Mouse (Mus musculus): ENCODE data around the gene Gm4353. TPM values are rescaled to one million over a fixed set of nuclear protein-coding genes. Genes with fewer than 3 reads are reported as not detected.

Gm4353 gene
- polyA plus RNA-seq, 1 experiment from 2014 or later = 1.7 TPM

DNA sequence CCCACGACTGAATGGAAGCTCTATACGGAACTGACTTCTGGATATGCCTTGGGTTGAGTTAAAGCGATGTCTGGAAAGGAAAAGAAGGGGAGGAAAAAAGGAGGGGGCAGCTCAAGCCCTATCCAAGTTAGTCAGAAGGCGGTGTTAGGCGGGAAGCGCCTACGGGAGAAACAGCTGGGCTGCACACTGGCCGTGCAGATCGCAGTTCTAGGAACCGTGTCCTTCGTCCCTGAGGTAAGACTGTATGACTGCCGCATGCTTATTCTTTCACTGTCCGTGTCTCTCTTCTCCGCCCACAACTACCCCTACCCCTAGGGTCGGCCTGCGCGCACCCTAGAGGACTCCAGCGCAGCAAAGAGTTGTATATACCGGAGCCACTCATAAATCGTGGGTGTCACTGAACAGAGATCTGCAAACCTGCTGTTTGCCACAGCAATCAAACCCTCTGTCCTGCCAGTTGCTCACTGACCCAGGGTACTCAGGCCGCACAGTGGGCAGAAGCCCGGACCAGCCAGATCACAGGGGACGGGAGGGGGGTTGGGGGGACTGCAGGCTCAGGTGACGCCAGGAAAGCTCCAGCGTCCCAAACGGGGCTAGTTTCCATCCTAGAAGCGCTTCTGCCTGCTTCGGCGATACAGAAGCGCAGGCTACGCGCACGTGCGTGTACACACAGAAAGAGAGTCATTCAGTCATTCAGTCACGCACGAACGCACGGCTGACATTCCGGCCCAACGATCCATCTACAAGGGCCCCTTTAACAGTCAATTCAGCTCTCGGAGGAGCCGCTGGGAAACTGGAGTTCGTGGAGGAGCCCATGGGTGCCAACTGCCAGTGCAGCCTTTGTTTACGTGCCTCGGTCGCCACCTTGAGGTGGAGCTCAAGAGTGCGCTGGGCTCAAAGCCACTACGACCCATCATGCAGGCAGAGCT lies 44.6 kb downstream of the Gm4353 start:
- peaks cover 71% of the 10 kb centered on the region for H3K27me3 ChIP-seq
- H3K9ac ChIP-seq = peak overlapping the region; percentile 72
- H3K36me3 ChIP-seq = no peaks in the 10 kb centered on the region
- H3K4me1 ChIP-seq = peaks cover 20% of the 10 kb centered on the region
- peak overlapping the region; percentile 85 for H3K27ac ChIP-seq
- peak overlapping the region; percentile 99 for H3K4me2 ChIP-seq
- H3K9me3 ChIP-seq = no peaks in the 10 kb centered on the region
- H3K4me3 ChIP-seq = peak overlapping the region; percentile 62
- peak; percentile 58 for ATAC-seq (ENCODE audit: insufficient number of reproducible peaks, insufficient read depth, low FRiP score, low TSS enrichment, low read depth)
- under 1% methylated on average over 48 of the region's 48 CpGs for whole genome bisulfite sequencing

DNA sequence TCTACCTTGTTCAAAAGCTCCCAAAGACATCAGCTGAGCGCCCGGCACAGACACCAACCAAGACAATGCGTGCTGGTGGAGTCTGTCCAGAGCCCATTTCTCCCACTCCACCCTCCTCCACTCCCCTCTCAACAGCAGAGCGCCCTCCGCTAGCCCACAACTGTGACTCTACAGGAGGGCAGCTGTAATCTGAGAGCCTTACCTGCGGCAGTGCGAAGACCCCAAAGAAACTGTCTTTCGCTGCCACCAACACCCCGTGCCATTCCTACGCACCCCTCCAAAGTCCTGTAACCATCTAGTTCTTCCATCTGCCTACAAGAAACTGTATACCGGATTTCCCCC lies 45.3 kb downstream of the Gm4353 start, which contains the start of gene 1110004F10Rik:
Gene 1110004F10Rik (plus strand): TSS at position 202 of the 342 bp plus-strand sequence.
- Histone ChIP-seq H3K27ac (peak within 1 kb of the TSS; percentile 85), H3K36me3 (no peaks in the 10 kb centered on the region), H3K9ac (peak within 1 kb of the TSS; percentile 74), H3K4me3 (peak within 1 kb of the TSS; percentile 62), H3K4me1 (peaks cover 26% of the 10 kb centered on the region), H3K9me3 (no peaks in the 10 kb centered on the region), H3K4me2 (peak within 1 kb of the TSS; percentile 99), H3K27me3 (peaks cover 77% of the 10 kb centered on the region)
- under 1% methylated on average over 11 of the region's 11 CpGs for WGBS
- no peak for ATAC-seq (ENCODE audit: insufficient number of reproducible peaks, insufficient read depth, low FRiP score, low TSS enrichment, low read depth)

DNA sequence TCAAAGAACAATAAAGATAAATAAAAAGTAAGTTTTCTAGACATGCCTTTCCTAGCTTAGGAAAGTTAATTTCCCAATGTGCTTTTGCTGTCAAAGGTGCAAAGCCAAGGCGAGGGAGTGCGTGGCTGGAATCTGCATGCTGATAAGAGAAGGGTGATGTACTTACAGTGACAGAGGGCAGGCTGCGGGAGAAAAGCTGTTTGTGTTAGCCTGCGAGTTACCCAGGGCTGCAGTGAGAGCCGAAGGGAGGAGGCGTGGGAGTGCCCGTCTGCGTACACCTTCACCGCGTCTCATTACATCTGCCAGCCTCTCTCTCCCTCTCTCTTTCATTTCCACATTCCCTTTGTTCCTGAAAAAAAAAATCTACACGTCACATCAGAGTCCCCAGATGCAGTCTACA lies 45.9 kb downstream of the Gm4353 start, which contains the start of gene Sox6:
Gene Sox6 (minus strand): TSS at position 286 of the 400 bp plus-strand sequence.
- H3K27ac ChIP-seq = peak within 1 kb of the TSS; percentile 85
- WGBS = 1% methylated on average over 11 of the region's 11 CpGs
- no peak for ATAC-seq (ENCODE audit: insufficient number of reproducible peaks, insufficient read depth, low FRiP score, low TSS enrichment, low read depth)

GRCm38 (mm10) chr7:116038024-116038423 lies 46.4 kb downstream of the Gm4353 start:
- Histone ChIP-seq H3K4me1 (peaks cover 37% of the 10 kb centered on the region), H3K27me3 (peaks cover 87% of the 10 kb centered on the region), H3K36me3 (no peaks in the 10 kb centered on the region), H3K9ac (peak overlapping the region; percentile 74), H3K9me3 (no peaks in the 10 kb centered on the region), H3K4me2 (peak overlapping the region; percentile 99), H3K27ac (peak overlapping the region; percentile 34; the same call in 1 of the 2 replicates), H3K4me3 (peak overlapping the region; percentile 62)
- ATAC-seq (ENCODE audit: insufficient number of reproducible peaks, insufficient read depth, low FRiP score, low TSS enrichment, low read depth) = no peak
- WGBS = under 1% methylated on average over 13 of the region's 13 CpGs

More for the DNA sequence above, 45.9 kb downstream of the Gm4353 start, which contains the start of gene Sox6:
- H3K9me3 ChIP-seq = no peaks in the 10 kb centered on the region
- H3K4me3 ChIP-seq = peak within 1 kb of the TSS; percentile 62
- H3K9ac ChIP-seq = peak within 1 kb of the TSS; percentile 74
- H3K36me3 ChIP-seq = no peaks in the 10 kb centered on the region
- H3K4me2 ChIP-seq = peak within 1 kb of the TSS; percentile 99
- H3K4me1 ChIP-seq = peaks cover 33% of the 10 kb centered on the region
- H3K27me3 ChIP-seq = peaks cover 84% of the 10 kb centered on the region

DNA sequence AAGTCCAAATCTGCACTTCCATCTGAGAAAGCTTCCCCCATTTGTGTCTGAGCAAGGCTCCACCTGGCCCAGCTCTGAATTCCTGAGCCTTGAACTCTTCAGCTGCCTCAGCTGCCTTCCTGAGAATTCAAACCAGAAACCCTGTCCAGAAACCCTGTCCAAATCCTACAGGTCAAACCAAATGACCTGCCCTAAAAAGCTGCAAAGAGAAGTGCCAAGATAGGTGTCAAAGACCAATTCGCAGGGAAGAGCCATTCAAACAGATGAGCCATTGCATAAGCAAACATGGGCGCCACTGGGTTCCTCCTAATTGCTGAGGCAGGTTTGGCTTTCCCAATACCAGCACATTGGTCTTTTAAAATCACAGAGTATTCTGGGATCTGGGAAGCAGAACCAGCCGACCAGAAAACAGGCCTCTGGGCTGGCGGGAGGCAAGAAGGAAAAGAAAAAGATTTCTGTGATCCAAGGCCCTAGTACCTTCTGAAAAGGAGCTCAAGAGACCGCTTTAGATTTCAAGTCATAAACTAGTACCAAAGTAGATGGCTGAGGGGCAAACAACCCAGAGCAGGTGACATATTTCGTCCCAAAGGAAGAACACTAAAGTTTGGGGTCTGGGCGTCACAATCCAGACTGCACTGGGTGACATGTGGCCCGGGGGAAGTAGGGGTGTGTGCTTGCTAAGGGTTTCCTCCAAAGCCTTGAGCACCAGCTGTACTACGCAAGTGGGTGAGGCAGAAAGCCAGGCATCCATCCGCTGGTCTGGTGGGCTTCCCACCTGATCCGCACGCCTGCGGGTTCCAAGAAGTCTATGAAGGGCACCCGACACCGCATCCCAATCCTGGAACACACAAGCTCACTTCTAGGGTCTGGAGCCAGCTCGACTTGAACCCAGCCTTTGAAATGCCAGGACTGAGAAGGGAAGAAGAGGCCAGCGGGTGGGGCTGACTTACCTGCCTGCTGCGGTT lies 47.6 kb downstream of the Gm4353 start:
- Histone ChIP-seq H3K4me3 (peak overlapping the region; percentile 62), H3K27me3 (peaks cover 81% of the 10 kb centered on the region), H3K36me3 (no peaks in the 10 kb centered on the region), H3K27ac (0 out of 2 replicates have a peak overlapping the region, but pooled peaks have one; percentile 28), H3K9me3 (no peaks in the 10 kb centered on the region), H3K4me1 (peaks cover 37% of the 10 kb centered on the region), H3K9ac (peak overlapping the region; percentile 64), H3K4me2 (peak overlapping the region; percentile 99)
- 25% methylated on average over 18 of the region's 18 CpGs for WGBS
- ATAC-seq (ENCODE audit: insufficient number of reproducible peaks, insufficient read depth, low FRiP score, low TSS enrichment, low read depth) = no peak

GRCm38 (mm10) chr7:116035504-116035903 lies 48.9 kb downstream of the Gm4353 start:
- H3K9ac ChIP-seq = peak overlapping the region; percentile 82

DNA sequence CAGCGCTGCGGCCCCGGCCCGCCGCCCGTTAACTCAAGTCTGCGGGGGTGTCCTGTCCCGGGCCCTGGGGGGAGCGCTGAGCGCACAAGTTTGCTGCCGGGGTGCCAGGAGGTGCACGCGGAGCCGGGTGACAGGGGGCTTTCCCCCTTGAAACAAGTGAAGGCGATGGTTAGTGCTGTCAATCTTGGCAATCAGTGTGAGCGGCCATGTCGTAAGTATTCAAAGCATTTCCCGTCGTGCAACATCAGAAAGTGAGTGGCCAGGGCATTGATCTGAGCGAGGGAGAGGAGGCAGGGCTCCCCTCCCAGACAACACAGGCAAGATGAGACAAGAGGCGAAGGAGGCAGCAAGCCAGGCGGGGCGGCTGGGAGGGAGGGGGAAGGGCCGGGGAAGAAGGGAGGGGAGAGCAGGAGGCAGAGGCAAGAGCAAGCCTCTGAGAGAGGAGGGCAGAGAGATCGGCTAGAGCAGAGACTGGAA lies 50.1 kb downstream of the Gm4353 start:
- peak overlapping the region; percentile 94 for H3K27ac ChIP-seq
- H3K9me3 ChIP-seq = no peaks in the 10 kb centered on the region
- H3K4me3 ChIP-seq = peak overlapping the region; percentile 62
- H3K9ac ChIP-seq = peak overlapping the region; percentile 82
- WGBS = under 1% methylated on average over 25 of the region's 25 CpGs
- H3K27me3 ChIP-seq = peaks cover 84% of the 10 kb centered on the region
- peak overlapping the region; percentile 99 for H3K4me2 ChIP-seq
- peak; percentile 54; the same call in 1 of the 2 replicates for ATAC-seq (ENCODE audit: insufficient number of reproducible peaks, insufficient read depth, low FRiP score, low TSS enrichment, low read depth)
- peaks cover 46% of the 10 kb centered on the region for H3K4me1 ChIP-seq
- no peaks in the 10 kb centered on the region for H3K36me3 ChIP-seq

More at GRCm38 (mm10) chr7:116035504-116035903, 48.9 kb downstream of the Gm4353 start:
- H3K4me3 ChIP-seq = peak overlapping the region; percentile 62
- no peaks in the 10 kb centered on the region for H3K36me3 ChIP-seq
- H3K27me3 ChIP-seq = peaks cover 81% of the 10 kb centered on the region
- no peak overlapping the region for H3K27ac ChIP-seq
- peaks cover 46% of the 10 kb centered on the region for H3K4me1 ChIP-seq
- peak overlapping the region; percentile 99 for H3K4me2 ChIP-seq
- 46% methylated on average over 4 of the region's 4 CpGs for WGBS
- H3K9me3 ChIP-seq = no peaks in the 10 kb centered on the region
- ATAC-seq (ENCODE audit: insufficient number of reproducible peaks, insufficient read depth, low FRiP score, low TSS enrichment, low read depth) = no peak

GRCm38 (mm10) chr7:116033371-116034241 lies 50.8 kb downstream of the Gm4353 start:
- Histone ChIP-seq H3K36me3 (no peaks in the 10 kb centered on the region), H3K4me3 (peak overlapping the region; percentile 62), H3K27ac (peak overlapping the region; percentile 94), H3K9me3 (no peaks in the 10 kb centered on the region), H3K9ac (peak overlapping the region; percentile 82), H3K4me2 (peak overlapping the region; percentile 99), H3K4me1 (peaks cover 43% of the 10 kb centered on the region), H3K27me3 (peaks cover 78% of the 10 kb centered on the region)
- under 1% methylated on average over 54 of the region's 54 CpGs for WGBS
- ATAC-seq (ENCODE audit: insufficient number of reproducible peaks, insufficient read depth, low FRiP score, low TSS enrichment, low read depth) = no peak
